Mouse (Mus musculus) gastrocnemius, adult 8-10 months (tissue): Measurements from ENCODE around the gene 4933425L06Rik. TPM values are rescaled to one million over a fixed set of nuclear protein-coding genes. Genes with fewer than 3 reads are reported as not detected.

Experiments used
- DNase-seq, 2 experiments: peaks; one replicate each; pipeline ENCODE4 v3.0.0; 2022; ENCODE audit warnings: low spot score in 2 of 2
- total RNA-seq, 4 experiments: library from RNA; stranded (reverse); gene quantifications; 2 replicates each; pipeline ENCODE4 v1.2.4; 2022

The 4933425L06Rik gene
- not detected for total RNA-seq

GRCm38 (mm10) chr13:105081862-105082261, at the start of gene 4933425L06Rik:
Gene 4933425L06Rik, plus strand, starts transcription at chr13:105082122.
- DNase-seq = no peak

DNA sequence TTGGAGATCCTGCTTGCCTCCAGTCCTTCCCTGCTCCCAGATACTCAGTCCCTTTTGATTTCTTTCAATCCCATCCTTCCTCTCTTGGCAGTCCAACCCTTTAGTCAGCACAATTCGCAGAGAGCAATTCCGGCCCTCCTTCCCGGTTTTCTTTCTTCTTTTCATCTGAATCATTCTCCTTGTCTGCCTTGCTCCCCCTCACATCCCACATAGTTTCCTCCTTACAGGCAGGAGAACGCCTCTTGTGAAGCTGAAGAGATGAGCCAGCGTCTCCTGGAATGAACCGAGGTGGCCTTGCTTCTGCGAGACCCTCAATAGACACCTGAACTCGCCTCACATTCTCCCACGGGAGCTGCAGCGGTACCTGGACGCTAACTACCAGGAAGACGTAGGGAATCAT, 44.1 kb upstream of the 4933425L06Rik start:
- DNase-seq = no peak

DNA sequence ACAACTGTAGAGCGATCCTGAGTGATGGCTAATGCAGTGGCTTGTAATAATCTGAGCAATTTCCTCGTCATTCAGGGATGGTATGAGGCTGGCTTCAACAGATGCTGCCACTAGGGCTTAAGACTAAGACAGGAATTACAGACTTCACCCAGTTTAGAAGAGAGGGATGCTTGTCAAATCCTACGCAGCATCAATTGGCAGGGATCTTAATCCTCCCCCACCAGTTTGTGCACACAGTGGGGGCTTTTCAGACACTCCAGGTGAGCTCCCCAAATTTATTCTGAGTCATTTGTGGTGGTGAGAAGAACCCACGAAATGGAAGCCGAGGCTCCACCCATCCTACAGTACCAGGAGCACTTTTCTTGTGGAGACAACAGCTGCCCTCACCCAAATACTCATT, 43.6 kb upstream of the 4933425L06Rik start:
- no peak for DNase-seq

- no peak for DNase-seq
Measured at GRCm38 (mm10) chr13:105043882-105044281, 38.0 kb upstream of the 4933425L06Rik start.

- no peak for DNase-seq
Measured at GRCm38 (mm10) chr13:105047377-105047776, 34.5 kb upstream of the 4933425L06Rik start.

- no peak for DNase-seq
Measured at GRCm38 (mm10) chr13:105048662-105049061, 33.3 kb upstream of the 4933425L06Rik start.

- DNase-seq = no peak
Measured at GRCm38 (mm10) chr13:105051432-105051831, 30.5 kb upstream of the 4933425L06Rik start.

GRCm38 (mm10) chr13:105053618-105054017, 28.3 kb upstream of the 4933425L06Rik start:
- DNase-seq = no peak

DNA sequence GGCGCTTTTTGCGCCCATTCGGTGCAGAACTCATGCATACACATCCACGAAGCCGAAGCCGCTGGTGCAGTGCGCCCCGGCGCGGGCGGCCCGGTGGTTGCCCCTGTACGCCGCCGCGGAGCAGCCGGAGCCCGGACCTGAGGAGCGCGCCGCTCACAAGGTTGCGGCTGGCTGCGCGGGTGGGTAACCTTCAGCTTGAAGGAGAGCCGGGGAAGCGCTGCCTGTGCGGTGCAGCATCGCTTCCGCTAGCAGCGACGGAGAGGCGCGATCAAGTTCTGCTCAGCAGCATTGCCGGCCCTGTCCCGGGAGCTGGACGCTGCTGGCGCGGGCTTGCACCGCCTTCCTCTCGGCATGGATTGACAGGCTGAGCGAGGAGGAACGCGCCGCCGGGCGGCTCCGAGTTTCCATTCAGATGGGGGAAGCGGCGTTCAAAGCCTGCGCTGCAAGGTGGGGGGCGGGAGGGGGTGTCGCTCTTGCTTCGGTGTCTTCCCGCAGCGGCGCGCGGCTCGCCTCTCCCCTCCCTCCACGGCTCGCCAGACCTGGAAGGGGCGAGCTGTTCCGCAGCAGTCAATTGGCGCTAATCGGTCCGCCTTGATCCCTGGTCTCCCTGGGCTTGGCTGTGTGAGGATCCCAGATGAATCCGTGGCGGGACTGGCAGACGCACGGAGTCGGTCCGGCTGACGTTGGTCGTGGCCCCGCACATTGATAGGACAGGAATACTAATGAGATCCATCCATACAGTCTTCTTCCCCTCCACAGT, 27.6 kb upstream of the 4933425L06Rik start, which contains the start of gene Rgs7bp:
Rgs7bp (minus strand) TSS at position 750 of the 760 bp plus-strand sequence.
- peak; percentile 9 to 23 for DNase-seq

DNA sequence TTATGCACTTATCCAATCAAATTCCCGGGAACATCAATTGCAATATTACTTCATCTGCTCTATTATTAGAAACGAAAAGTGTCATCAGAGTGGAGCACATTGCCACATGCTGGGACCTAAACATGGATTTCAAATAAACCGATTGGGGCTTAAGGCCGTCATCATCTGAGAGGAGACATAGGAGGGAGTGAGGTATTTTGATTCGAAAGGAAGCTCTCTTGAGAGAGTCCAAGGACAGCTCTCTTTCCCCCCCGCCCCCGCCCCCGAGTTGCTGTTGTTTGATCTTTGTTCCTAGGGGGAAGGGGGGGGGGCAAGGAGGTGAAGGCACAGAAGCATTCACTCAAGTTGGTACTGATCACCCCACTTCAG, 27.0 kb upstream of the 4933425L06Rik start:
- DNase-seq = no peak

- DNase-seq = no peak
Measured at GRCm38 (mm10) chr13:105055374-105055773, 26.5 kb upstream of the 4933425L06Rik start.

GRCm38 (mm10) chr13:105066119-105066518, 15.8 kb upstream of the 4933425L06Rik start:
- DNase-seq = no peak

DNA sequence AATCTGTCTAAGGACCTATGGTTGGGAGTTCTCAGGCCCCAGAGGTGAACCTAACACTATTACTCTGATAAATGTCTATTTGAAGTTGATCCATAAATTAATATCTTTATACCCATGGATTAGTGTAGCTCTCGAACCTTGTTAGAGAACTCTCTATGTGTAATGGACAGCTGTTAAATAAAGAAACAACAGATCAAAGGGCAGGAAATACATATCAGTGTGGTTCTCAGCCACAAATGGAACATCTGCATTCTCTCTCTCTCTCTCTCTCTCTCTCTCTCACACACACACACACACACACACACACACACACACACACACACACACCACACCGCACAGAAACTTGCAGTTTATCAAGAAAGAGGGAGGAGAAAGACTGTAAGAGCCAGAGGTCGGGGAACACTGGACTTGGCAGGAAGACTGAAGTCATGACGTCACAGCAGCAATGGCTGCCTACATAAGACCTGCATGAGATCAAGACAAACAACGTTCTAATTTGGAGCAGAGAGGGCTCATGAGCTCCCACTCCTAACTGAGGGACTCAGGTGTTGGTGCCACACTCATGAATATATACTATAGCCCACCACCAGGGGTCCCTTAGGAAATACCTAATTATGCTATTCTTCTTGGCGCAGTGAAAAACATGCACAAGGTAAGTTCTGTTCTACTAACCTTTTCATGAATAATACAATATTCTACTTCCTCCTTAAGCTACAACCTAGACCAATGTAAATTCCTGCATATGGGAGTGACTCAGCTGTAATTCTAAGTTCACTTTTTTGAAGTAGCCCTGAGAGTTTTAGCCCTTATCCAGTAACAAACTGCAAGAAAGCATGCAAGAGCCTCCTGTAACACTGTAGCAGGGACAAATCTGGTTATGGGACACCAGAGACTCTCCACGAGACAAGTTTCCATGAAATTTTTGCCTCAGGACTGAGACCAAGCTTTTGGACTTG, 14.8 kb upstream of the 4933425L06Rik start:
- DNase-seq = no peak

DNA sequence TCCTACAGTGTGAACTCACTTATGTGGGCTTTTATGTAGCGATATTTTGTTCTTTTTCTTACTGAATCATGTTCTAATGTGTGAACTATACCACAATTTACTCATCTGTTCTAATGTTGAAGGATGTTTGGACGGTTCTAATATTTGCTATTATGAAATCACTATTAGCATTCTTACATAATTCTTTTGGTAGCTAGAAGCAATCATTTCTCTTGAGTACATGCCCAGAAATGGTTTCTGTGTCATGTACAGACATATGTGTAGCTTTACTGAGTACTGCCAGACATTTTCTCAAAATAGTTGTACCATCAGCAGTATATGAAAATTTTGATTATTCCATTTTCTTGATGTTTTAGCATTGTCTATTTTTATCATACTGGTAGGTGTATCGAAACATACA, 7.4 kb downstream of the 4933425L06Rik start:
- no peak for DNase-seq

GRCm38 (mm10) chr13:105096316-105096715, 14.4 kb downstream of the 4933425L06Rik start:
- DNase-seq = no peak

- DNase-seq = no peak
Measured at GRCm38 (mm10) chr13:105100705-105101104, 18.8 kb downstream of the 4933425L06Rik start.

DNA sequence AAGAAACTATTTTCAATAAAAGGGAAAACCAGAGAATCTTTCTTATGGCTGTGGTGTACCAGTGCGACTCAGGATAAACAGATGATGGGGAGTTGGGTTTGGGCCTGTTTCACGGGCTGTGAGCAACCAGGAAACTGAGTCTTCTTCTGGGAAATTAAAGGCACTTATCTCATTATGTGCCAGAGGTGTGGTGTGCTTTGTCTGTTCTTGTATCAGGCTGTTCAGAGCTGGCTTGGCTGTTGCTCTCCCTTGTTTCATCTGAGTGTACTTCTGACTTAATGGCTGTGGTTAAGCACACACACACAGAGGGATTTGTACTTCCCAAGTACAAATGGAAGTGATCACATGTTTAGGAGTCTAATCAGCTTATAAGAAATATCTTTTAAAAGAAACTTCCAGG, 22.5 kb downstream of the 4933425L06Rik start:
- no peak for DNase-seq

GRCm38 (mm10) chr13:105111599-105111998, 29.7 kb downstream of the 4933425L06Rik start:
- DNase-seq = no peak

DNA sequence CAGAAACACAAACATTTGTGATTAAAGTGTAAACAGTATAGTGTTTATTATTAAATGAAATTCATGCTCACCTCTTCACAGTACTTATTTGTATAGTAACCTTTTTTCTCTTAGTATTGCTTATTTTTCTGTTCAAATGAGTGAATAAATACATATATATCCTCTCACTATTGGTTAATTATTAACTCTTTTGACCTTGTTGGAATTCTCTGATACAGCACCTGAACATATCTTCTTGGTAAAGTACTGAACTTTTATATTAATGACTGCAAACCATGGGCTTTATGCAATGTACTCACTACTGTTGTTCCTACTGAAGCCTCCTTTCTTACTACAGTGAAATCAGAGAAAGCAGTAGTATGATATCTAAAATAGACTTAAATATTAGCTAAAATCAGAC, 39.7 kb downstream of the 4933425L06Rik start:
- no peak for DNase-seq

DNA sequence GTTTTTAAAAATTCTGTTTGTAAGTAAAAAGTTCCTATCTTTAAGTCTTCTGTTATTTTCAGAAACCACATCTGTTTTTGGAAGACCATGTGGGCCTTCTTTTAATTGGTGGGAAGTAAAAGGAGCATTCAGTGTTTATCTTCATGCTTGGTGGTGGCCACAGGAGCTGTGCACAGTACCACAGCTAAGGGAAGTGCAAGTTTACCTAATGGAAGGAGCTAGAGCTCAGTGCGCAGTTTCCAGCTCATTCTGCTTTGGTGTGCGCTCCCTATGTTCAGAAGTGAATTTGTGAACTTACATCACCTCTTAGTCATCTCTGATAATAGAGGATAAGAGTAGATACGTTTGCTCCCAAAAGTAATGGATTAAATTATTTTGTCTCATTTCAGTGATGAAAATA, 40.2 kb downstream of the 4933425L06Rik start:
- DNase-seq = no peak

- no peak for DNase-seq
Measured at GRCm38 (mm10) chr13:105130080-105130479, 48.2 kb downstream of the 4933425L06Rik start.

DNA sequence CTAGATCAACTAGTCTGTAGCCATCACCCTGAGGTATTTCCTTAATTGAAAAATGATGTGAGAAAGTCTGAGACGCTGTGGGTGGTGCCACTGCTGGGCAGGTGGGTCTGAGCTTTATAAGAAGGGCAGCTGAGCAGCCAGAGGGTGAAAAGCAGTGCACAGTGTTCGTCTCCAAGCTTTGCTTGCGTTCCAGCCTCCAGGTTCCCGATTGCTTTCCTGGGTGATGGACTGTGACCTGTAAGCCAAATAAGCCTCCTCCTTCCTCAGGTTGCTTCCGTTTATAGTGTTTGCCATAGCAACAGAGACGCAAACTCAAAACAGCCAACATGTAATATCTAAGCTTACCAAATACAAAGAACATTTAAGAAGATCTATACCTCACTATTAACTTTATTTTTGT, 50.4 kb downstream of the 4933425L06Rik start:
- DNase-seq = no peak
